Mouse (Mus musculus) hindbrain, embryonic 12.5 days (tissue): ENCODE data around the gene Eif4enif1. TPM values are rescaled to one million over a fixed set of nuclear protein-coding genes. Genes with fewer than 3 reads are reported as not detected.
"Not testable (repeated sequence)": the region's sequence is repeated elsewhere in the genome, so short reads cannot be mapped to it uniquely, and the experiment has no call there.

Experiments used
- ATAC-seq: fragments of 200-750 bp; cut with Nextera tagmentation; 2 replicates; pipeline ENCODE4 v1.8.0; 2017; ENCODE audit warnings: moderate TSS enrichment; ENCODE audit not compliant: low FRiP score
- H3K27ac ChIP-seq: fragments of 300-500 bp; sonication (generic); 2 replicates; pipeline ENCODE4 v1.5.1; 2016; ENCODE audit warnings: mild to moderate bottlenecking
- H3K27me3 ChIP-seq: fragments of 300-500 bp; sonication (generic); 2 replicates; pipeline ENCODE4 v1.6.1; 2016; ENCODE audit warnings: mild to moderate bottlenecking
- H3K36me3 ChIP-seq: fragments of 300-500 bp; sonication (generic); 2 replicates; pipeline ENCODE4 v1.6.1; 2016; ENCODE audit warnings: mild to moderate bottlenecking
- H3K4me1 ChIP-seq: fragments of 300-500 bp; sonication (generic); 2 replicates; pipeline ENCODE4 v1.6.1; 2016
- H3K4me2 ChIP-seq: fragments of 300-500 bp; sonication (generic); replicated peaks from 2 replicates; pipeline ENCODE4 v1.6.1; 2016; ENCODE audit warnings: mild to moderate bottlenecking
- H3K4me3 ChIP-seq: fragments of 300-500 bp; sonication (generic); 2 replicates; pipeline ENCODE4 v1.5.1; 2016; ENCODE audit warnings: mild to moderate bottlenecking
- H3K9ac ChIP-seq: fragments of 300-500 bp; sonication (generic); 2 replicates; pipeline ENCODE4 v1.6.1; 2016; ENCODE audit warnings: mild to moderate bottlenecking, moderate library complexity
- H3K9me3 ChIP-seq: fragments of 300-500 bp; sonication (generic); replicated peaks from 2 replicates; pipeline ENCODE4 v1.6.1; 2016; ENCODE audit warnings: mild to moderate bottlenecking
- WGBS: fragments of 180-500 bp; shearing (Covaris S2); methylation state at CpG from one replicate; pipeline ENCODE4 v1.1.7; 2016; 5-methylcytosine and 5-hydroxymethylcytosine counted together
- polyA plus RNA-seq: library from polyadenylated mRNA; unstranded; fragments of >200 nt; fragmentation: Nextera tagmentation; extraction: Ambion mirVana; gene quantifications from 2 replicates; pipeline ENCODE4 v1.2.1, GENCODE M21; 2016

Gene Eif4enif1
- polyA plus RNA-seq, 1 experiment from 2014 or later: 58.8 TPM

GRCm38 (mm10) chr11:3200636-3201035 is 1.6 kb upstream of the Eif4enif1 start:
- not testable (repeated sequence) for H3K36me3 ChIP-seq, H3K4me1 ChIP-seq, H3K27me3 ChIP-seq, H3K9ac ChIP-seq, H3K9me3 ChIP-seq, ATAC-seq, H3K4me2 ChIP-seq, H3K4me3 ChIP-seq, H3K27ac ChIP-seq
- WGBS: 93% methylated on average over 6 of the region's 7 CpGs

DNA sequence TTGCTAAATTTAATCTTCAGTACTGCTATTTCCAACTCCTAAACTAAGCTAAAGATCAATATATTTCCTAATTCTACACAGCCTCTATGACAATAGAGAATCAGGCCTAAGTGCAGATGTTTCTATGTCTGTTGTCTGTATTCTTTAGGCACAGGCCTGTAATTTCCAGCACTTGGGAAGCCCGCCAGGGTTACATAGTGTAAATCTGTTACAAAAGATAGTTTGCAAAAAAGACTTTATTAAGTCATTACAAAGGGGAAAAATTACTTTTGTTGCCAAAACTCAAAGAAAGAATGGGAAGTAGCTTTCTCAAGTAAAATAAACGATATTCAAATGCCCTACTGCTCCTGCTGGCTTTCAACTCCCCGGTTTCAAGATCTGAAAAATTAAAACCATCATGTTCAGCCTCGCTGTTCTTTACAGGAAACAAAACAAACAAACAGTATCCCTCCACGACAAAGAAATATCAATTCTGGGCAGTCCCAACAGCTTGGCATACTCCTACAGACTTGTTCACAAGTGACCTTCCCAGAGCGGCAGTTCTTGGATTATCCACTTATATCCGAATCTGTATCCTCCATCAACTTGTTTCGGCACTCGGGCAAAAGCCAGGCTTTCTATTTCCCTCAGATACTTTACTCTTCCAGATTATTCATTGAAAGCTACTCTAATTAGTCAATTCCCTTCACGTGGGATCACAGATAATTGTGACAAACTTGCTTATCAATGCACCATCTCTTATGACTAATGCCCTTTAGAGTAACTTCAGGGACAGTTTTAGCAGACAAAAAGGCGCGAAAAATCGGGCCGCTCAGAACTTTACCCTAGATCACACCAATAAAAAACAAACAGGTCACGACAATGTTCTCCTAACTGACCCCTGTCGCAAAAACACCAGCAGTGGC is 614 bp upstream of the Eif4enif1 start:
- WGBS: 9% methylated on average over 16 of the region's 16 CpGs
- H3K9ac ChIP-seq: no peak overlapping the region
- H3K27ac ChIP-seq: no peak overlapping the region

DNA sequence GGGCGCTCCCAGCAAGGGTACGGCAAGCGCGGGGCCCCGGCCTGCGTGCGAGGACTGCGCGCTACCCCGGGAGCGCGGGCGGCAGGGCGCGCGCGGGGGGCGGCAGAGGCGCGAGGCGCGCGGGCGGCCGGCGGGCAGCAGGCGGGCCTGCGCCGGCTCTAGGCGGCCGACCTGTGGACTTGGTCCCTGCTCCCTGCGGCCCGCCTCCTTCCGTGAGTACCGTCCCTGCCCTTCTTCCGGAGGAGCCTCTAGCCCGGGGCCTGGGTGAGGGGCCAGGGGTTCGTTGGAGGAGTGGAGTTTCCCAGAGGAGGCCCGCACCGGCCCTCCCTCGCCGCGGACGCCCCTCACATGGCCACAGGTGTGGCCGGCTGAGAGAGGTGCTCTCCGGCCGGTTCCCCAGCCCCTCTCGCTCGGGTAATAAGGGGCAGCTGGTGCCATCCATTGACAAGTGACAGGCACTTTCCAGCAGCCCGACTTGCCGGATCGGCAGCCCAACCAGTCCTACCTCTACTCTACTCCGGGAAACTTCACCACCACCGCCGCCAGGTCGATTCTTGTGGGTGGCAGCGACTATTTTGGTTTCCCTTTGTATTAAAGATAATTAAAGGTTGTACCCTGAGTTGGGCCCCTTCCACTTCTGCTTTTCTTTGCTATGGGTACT is 719 bp downstream of the Eif4enif1 start:
- Histone ChIP-seq H3K27me3 (no peaks in the 10 kb centered on the region), H3K4me3 (peak overlapping the region; percentile 36), H3K4me1 (0 out of 2 replicates have a peak, but pooled peaks cover 3% of the 10 kb centered on the region), H3K9me3 (no peaks in the 10 kb centered on the region), H3K4me2 (peak overlapping the region; percentile 38), H3K36me3 (peaks cover 22% of the 10 kb centered on the region), H3K9ac (peak overlapping the region; percentile 46), H3K27ac (peak overlapping the region; percentile 35; the same call in 1 of the 2 replicates)
- ATAC-seq: no peak; the same call in 1 of the 2 replicates
- 0% methylated on average over 50 of the region's 57 CpGs for WGBS

More for the DNA sequence above, 614 bp upstream of the Eif4enif1 start:
- no peaks in the 10 kb centered on the region for H3K9me3 ChIP-seq
- peak overlapping the region; percentile 36 for H3K4me3 ChIP-seq
- peak overlapping the region; percentile 27 for H3K4me2 ChIP-seq
- H3K27me3 ChIP-seq: no peaks in the 10 kb centered on the region
- 0 out of 2 replicates have a peak, but pooled peaks cover 3% of the 10 kb centered on the region for H3K4me1 ChIP-seq
- H3K36me3 ChIP-seq: peaks cover 13% of the 10 kb centered on the region
- ATAC-seq: no peak

DNA sequence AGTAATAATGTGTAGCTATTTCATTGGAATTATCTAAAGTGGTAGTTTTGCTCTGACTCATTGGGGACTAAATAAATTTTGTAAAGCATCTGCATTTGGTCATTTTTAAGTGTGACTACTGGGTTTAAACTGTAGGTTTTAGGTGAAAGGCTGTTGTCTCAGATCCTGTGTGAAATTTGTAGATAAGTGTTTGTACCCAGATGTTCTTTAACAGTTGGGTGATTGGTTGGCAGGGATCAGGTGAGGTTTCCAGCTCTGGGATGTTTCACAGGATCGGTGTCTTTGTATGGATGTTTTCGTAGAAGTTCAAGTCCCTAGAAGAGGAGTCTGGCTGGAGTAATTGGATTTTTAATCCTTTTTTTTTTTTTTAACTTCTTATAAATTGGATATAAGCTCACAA is 1.6 kb downstream of the Eif4enif1 start:
- Histone ChIP-seq H3K4me2 (peak overlapping the region; percentile 38), H3K27me3 (no peaks in the 10 kb centered on the region), H3K9ac (no peak overlapping the region), H3K36me3 (peaks cover 27% of the 10 kb centered on the region), H3K4me1 (0 out of 2 replicates have a peak, but pooled peaks cover 3% of the 10 kb centered on the region), H3K9me3 (no peaks in the 10 kb centered on the region), H3K4me3 (no peak overlapping the region), H3K27ac (no peak overlapping the region)
- ATAC-seq: no peak
- WGBS: 89% methylated on average over 2 of the region's 2 CpGs

GRCm38 (mm10) chr11:3205207-3205606 is 3.0 kb downstream of the Eif4enif1 start:
- H3K4me2 ChIP-seq: no peak overlapping the region
- no peaks in the 10 kb centered on the region for H3K27me3 ChIP-seq
- no peak for ATAC-seq
- H3K4me3 ChIP-seq: no peak overlapping the region
- H3K9ac ChIP-seq: no peak overlapping the region
- no peak overlapping the region for H3K27ac ChIP-seq
- WGBS: 93% methylated on average over 3 of the region's 3 CpGs
- no peaks in the 10 kb centered on the region for H3K9me3 ChIP-seq
- H3K4me1 ChIP-seq: 0 out of 2 replicates have a peak, but pooled peaks cover 3% of the 10 kb centered on the region
- peaks cover 38% of the 10 kb centered on the region for H3K36me3 ChIP-seq

DNA sequence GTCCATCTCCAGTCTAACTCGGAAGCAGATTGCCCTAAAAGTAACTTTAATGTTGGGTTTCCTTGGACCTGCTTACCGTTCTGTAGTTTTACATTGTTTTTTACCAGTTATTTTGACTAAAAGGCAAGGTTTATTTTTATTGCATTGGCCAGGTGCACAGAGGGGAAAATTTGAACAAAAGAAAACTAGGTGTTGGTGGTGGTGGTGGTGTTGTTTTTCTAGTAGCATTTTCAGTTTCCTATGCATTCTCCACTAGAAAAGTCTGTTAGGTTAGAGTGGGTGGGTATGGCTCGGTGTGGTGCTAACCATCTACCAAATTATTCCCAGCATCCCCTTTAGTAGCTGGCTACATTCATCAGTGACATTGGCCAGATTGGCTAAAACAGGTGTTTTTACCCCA is 4.6 kb downstream of the Eif4enif1 start:
- no peak for ATAC-seq
- H3K4me2 ChIP-seq: no peak overlapping the region

GRCm38 (mm10) chr11:3212526-3212925 is 10.3 kb downstream of the Eif4enif1 start:
- H3K36me3 ChIP-seq: peaks cover 67% of the 10 kb centered on the region
- H3K27me3 ChIP-seq: no peaks in the 10 kb centered on the region
- no peaks in the 10 kb centered on the region for H3K4me1 ChIP-seq
- H3K9me3 ChIP-seq: no peaks in the 10 kb centered on the region
- ATAC-seq: no peak
- no peak overlapping the region for H3K4me2 ChIP-seq
- 95% methylated on average over 1 of the region's 1 CpGs for WGBS
- H3K4me3 ChIP-seq: no peak overlapping the region
- H3K27ac ChIP-seq: no peak overlapping the region
- H3K9ac ChIP-seq: no peak overlapping the region

More for the DNA sequence above, 4.6 kb downstream of the Eif4enif1 start:
- Histone ChIP-seq H3K4me1 (0 out of 2 replicates have a peak, but pooled peaks cover 3% of the 10 kb centered on the region), H3K27me3 (no peaks in the 10 kb centered on the region), H3K9ac (no peak overlapping the region), H3K4me3 (no peak overlapping the region), H3K9me3 (no peaks in the 10 kb centered on the region), H3K27ac (no peak overlapping the region), H3K36me3 (peaks cover 49% of the 10 kb centered on the region)
- 98% methylated on average over 3 of the region's 3 CpGs for WGBS

GRCm38 (mm10) chr11:3223105-3223504 is 20.9 kb downstream of the Eif4enif1 start:
- Histone ChIP-seq H3K4me3 (no peak overlapping the region), H3K4me2 (no peak overlapping the region), H3K9me3 (no peaks in the 10 kb centered on the region), H3K27ac (no peak overlapping the region), H3K27me3 (no peaks in the 10 kb centered on the region), H3K9ac (no peak overlapping the region), H3K36me3 (peaks cover 68% of the 10 kb centered on the region), H3K4me1 (no peaks in the 10 kb centered on the region)
- no peak for ATAC-seq
- WGBS: 78% methylated on average over 5 of the region's 5 CpGs

- Histone ChIP-seq H3K27me3 (no peaks in the 10 kb centered on the region), H3K4me3 (no peak overlapping the region), H3K4me2 (no peak overlapping the region), H3K9me3 (no peaks in the 10 kb centered on the region), H3K4me1 (no peaks in the 10 kb centered on the region), H3K9ac (no peak overlapping the region), H3K27ac (no peak overlapping the region), H3K36me3 (peaks cover 70% of the 10 kb centered on the region)
- ATAC-seq: no peak
- 96% methylated on average over 3 of the region's 3 CpGs for WGBS
Measured at GRCm38 (mm10) chr11:3227113-3227512, 24.9 kb downstream of the Eif4enif1 start.

DNA sequence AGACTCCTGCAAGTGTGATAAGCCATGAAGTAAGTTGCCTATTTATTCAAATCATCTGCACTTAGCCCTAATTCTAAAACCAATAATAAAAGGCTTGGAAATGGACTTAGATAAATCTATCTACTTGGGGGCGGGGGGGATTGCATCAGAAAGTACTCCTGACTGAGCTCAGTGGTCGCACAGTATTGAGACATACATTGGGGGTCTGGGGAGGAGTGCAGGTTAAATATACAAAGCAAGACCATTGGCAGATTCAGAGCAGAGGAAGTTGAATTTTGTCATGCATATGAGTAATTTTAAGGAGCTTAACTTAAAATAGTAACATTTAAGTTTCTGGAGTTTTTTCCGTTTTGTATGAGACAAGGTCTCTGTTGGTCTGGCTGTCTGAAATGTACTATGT is 30.1 kb downstream of the Eif4enif1 start:
- Histone ChIP-seq H3K4me3 (no peak overlapping the region), H3K9me3 (no peaks in the 10 kb centered on the region), H3K27ac (no peak overlapping the region), H3K9ac (no peak overlapping the region), H3K36me3 (peaks cover 79% of the 10 kb centered on the region), H3K27me3 (no peaks in the 10 kb centered on the region), H3K4me2 (no peak overlapping the region), H3K4me1 (no peaks in the 10 kb centered on the region)
- no peak for ATAC-seq
- WGBS: 94% methylated on average over 3 of the region's 3 CpGs

DNA sequence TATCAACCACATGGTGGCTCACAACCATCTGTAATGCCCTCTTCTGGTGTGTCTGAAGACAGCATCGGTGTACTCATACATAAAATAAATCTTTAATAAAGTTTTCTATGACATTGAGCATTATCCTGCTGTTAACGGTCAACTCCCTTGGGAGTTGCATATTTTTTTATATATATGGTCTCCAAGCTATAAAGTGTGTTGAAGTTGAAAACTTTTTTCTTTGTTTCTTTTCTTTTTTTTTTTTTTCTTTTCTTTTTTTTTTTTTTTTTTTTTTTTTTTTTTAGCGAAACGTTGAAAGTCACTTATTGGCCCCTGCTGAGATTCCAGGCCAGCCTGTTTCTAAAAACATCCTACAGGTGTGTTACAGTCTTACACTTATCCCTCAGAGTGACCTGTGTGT is 31.5 kb downstream of the Eif4enif1 start:
- WGBS: 92% methylated on average over 4 of the region's 4 CpGs
- no peak for ATAC-seq
- H3K9ac ChIP-seq: no peak overlapping the region
- H3K4me1 ChIP-seq: no peaks in the 10 kb centered on the region
- no peaks in the 10 kb centered on the region for H3K9me3 ChIP-seq
- H3K27ac ChIP-seq: no peak overlapping the region
- no peak overlapping the region for H3K4me3 ChIP-seq
- peaks cover 81% of the 10 kb centered on the region for H3K36me3 ChIP-seq
- no peak overlapping the region for H3K4me2 ChIP-seq
- no peaks in the 10 kb centered on the region for H3K27me3 ChIP-seq

GRCm38 (mm10) chr11:3235277-3235676 is 33.1 kb downstream of the Eif4enif1 start:
- ATAC-seq: no peak
- Histone ChIP-seq H3K27me3 (no peaks in the 10 kb centered on the region), H3K9ac (no peak overlapping the region), H3K4me1 (no peaks in the 10 kb centered on the region), H3K4me2 (no peak overlapping the region), H3K36me3 (peaks cover 80% of the 10 kb centered on the region), H3K9me3 (no peaks in the 10 kb centered on the region), H3K4me3 (no peak overlapping the region), H3K27ac (no peak overlapping the region)
- 90% methylated on average over 5 of the region's 5 CpGs for WGBS
